Mouse (Mus musculus): Measurements from ENCODE around the gene Plbd2.

- no peak for TF ChIP-seq USF1 (IDR thresholded peaks at IDR 0.05; ENCODE audit: low read depth)
- no peak for TF ChIP-seq CTCF (IDR thresholded peaks at IDR 0.05; ENCODE audit: control insufficient read depth, insufficient read depth, insufficient read length)
- no peak for TF ChIP-seq FOSL1 (IDR thresholded peaks at IDR 0.05; ENCODE audit: insufficient read depth, low read length, poor library complexity, severe bottlenecking)
- TF ChIP-seq MYOG (IDR thresholded peaks at IDR 0.05; ENCODE audit: control insufficient read depth, extremely low read depth, insufficient read length), result no peak
- TF ChIP-seq MAX (IDR thresholded peaks at IDR 0.05), result no peak
Observed at GRCm38 (mm10) chr5:120550137-120550536, 46.7 kb upstream of the Plbd2 start.

All from C2C12 (cell line).